18 mouse cellular contexts compared by ENCODE assay signal in the genomic region with DNA sequence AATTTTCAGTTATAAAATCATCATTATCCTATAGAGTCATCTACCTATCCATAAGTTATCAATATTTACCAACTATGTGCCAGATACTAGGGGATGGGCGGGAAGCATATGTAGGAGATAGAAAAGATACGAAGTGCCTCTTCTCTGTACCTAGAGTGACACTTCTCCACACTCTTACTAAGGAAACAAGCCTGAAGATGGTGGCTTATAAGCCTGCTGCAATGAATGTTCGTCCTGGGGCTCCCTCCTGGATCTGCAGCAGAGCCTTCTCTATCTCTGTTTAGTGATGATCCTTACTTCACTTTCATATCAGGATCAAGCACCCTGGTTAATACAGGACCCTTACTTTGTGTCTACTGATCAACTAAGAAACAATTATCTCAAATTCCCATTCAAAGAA.
"Had no signal": no experiment of that assay in that cellular context is flagged by ENCODE, and none has a peak within 500 bp of the region (broad histone marks: within the 10 kb centered on the region; RNA-seq: fewer than 3 reads in every experiment).

No protein-coding gene starts in this region.

- H3K4me2 ChIP-seq: lung, embryonic 15.5 days; midbrain, embryonic 11.5 days; neural tube, embryonic 13.5 days; neural tube, embryonic 15.5 days had no signal

- H3K4me3 ChIP-seq: lung, embryonic 15.5 days; myocyte; neural tube, embryonic 13.5 days; neural tube, embryonic 15.5 days had no signal

- H3K27ac ChIP-seq: lung, embryonic 15.5 days; neural tube, embryonic 13.5 days; neural tube, embryonic 15.5 days had no signal

- ATAC-seq: lung, postnatal 0 days; midbrain, embryonic 16.5 days had no signal

- DNase-seq: lung, adult 2 months; lung, postnatal 4 days; midbrain, embryonic 14.5 days; retina, postnatal 1 day; right cerebral cortex, adult 18-20 months; right cerebral cortex, postnatal 25 days; right cerebral cortex, postnatal 4 days; spleen, adult 18-20 months; thymus, adult 18-20 months; thymus, postnatal 14 days; thymus, postnatal 36 days had no signal

- H3K9me3 ChIP-seq: lung, embryonic 15.5 days; neural tube, embryonic 13.5 days; neural tube, embryonic 15.5 days had no signal

- H3K4me1 ChIP-seq: lung, embryonic 15.5 days; neural tube, embryonic 13.5 days; neural tube, embryonic 15.5 days had no signal

- H3K9ac ChIP-seq: lung, embryonic 15.5 days; neural tube, embryonic 13.5 days; neural tube, embryonic 15.5 days had no signal

- H3K27me3 ChIP-seq: lung, embryonic 15.5 days; neural tube, embryonic 13.5 days; neural tube, embryonic 15.5 days had no signal
